In the genomic region with DNA sequence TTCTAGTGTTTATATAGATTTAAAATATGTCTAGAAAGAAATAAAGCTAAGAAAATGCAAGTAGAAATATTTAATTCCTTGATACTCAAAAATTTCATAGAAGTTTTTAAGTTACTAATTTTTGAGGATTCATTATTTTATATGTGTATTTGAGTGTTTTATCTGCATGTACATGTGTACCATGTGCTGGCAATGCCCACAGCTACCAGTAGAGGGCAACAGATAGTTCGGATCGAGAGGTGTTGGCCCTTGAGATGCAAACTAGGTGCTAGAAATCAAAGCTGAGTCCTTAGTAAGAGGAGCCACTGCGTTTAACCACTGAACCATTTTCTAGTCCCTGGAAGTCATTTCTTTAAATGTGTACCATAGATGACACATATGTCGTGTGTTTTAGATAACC, we compare ENCODE assay signal across 10 mouse cellular contexts.
A peak's percentile ranks its signal among the peaks of the same experiment; 100 is the strongest.
DNase-seq lines count a peak whose midpoint lies in the region; ATAC-seq and TF ChIP-seq lines count a peak whose summit lies in the region.
"Had no signal": no experiment of that assay in that cellular context is flagged by ENCODE, and none has a peak within 500 bp of the region (broad histone marks: within the 10 kb centered on the region; RNA-seq: fewer than 3 reads in every experiment).

No protein-coding gene starts in this region.

- H3K4me3 ChIP-seq in left cerebral cortex, adult 2 months, result no peak overlapping the region
- H3K4me3 ChIP-seq: heart, adult 2 months; lung, embryonic 15.5 days had no signal

- intact Hi-C loops in left cerebral cortex, adult 2 months (cut with DNase I), result no loop called here

- peak; percentile 27 to 34 for DNase-seq in cerebellum, postnatal 10 days
- DNase-seq in cerebellum, adult 8-10 months, result no peak
- no peak for DNase-seq in left cerebral cortex, adult 2 months (ENCODE audit: extremely low spot score in 1 of 2, low spot score in 2 of 2)
- DNase-seq in left cerebral cortex, adult 8-10 months (ENCODE audit: low spot score in 2 of 2), result no peak
- peak; percentile 19 for DNase-seq in 416B (ENCODE audit: low read depth)
- DNase-seq in WW6 (ENCODE audit: low read depth, low spot score), result peak; percentile 1
- no peak for DNase-seq in left cerebral cortex, adult 11 months (ENCODE audit: low spot score)
- DNase-seq: heart, adult 2 months had no signal

- H3K27ac ChIP-seq in left cerebral cortex, adult 2 months, result no peak overlapping the region
- H3K27ac ChIP-seq: heart, adult 2 months; lung, embryonic 15.5 days had no signal

- TF ChIP-seq CTCF in left cerebral cortex, adult 2 months (IDR thresholded peaks at IDR 0.05), result peak; percentile 32

- no peak for ATAC-seq in CD4-positive, CD25-positive, alpha-beta regulatory T cell, adult 4 months

Comparison
In these comparisons a context has a peak if more than half of its experiments do, and no peak if none do; other contexts are left out.
1. DNase-seq: peak in cerebellum, postnatal 10 days (2 of 2), 416B (single experiment) and WW6 (single experiment); none in cerebellum, adult 8-10 months (single experiment), left cerebral cortex, adult 2 months (0 of 2), left cerebral cortex, adult 8-10 months (0 of 2) and left cerebral cortex, adult 11 months (single experiment).